Mouse (Mus musculus) hematopoietic stem cell, adult 5-6 weeks (primary cell): ENCODE data around the gene Gm815. TPM values are rescaled to one million over a fixed set of nuclear protein-coding genes. Genes with fewer than 3 reads are reported as not detected.

Experiments
- ATAC-seq, 2 experiments: fragments of 125-278 bp in 1 of 2; replicated peaks in 1 of 2; 2 replicates each; pipeline ENCODE4 v1.8.0; 2016 to 2017; ENCODE audit warnings: inconsistent platforms in 2 of 2, mild to moderate bottlenecking in 2 of 2, moderate number of reproducible peaks in 2 of 2, low read depth in 1 of 2, moderate TSS enrichment in 1 of 2; ENCODE audit not compliant: low FRiP score in 2 of 2, poor library complexity in 2 of 2, severe bottlenecking in 2 of 2, insufficient read depth in 1 of 2, low TSS enrichment in 1 of 2
- total RNA-seq: library from RNA; stranded (forward); fragments of 172-1452, 232-1000 nt; gene quantifications from 2 replicates; pipeline ENCODE4 v1.2.3, GENCODE M21; 2017

The Gm815 gene
- total RNA-seq, result not detected in 2 replicates

GRCm38 (mm10) chr19:26885616-26886015 is at the start of gene Gm815:
Gene Gm815, plus strand, starts transcription at chr19:26885881.
- no peak for ATAC-seq

DNA sequence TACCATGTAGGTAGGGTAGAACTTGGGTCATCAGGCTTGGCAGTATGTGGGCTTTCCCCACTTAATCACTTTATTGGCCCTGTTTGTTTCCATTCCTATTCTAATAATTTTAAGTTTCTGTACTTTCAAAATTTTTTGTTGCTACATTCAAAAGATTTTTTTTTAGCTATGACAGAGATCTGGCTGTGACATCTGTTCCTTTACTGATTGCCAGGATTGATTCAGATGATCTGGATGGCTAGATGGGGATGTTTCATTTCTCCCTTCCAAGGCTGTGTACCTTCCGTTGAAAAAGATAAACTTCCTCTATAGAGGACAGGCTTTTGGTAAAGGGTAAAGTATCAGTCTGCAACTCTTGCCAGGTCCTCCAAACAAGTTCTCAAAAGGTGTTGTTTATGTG is 48.1 kb upstream of the Gm815 start:
- no peak for ATAC-seq

- ATAC-seq, result no peak
Measured at GRCm38 (mm10) chr19:26843896-26844295, 41.8 kb upstream of the Gm815 start.

DNA sequence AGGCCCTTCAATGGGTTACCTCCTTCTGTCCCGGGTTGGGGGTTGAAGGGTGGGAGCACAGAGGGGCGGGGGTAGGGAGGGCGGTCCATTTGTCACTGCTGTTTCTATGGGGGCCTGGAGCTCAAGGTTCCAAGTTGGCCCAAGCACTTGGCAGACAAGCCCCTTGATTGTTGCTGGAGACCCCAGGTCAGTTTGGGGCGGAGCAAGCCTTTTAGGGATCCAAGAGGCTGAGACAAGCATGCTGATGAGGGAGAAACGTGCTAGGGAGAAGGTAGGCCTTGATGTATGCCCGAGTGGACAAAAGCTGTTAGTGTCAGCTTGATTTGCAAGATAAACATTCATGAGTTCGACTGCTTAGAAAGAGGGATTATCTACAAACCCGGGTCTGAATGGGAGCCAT is 40.9 kb upstream of the Gm815 start:
- ATAC-seq, result no peak

DNA sequence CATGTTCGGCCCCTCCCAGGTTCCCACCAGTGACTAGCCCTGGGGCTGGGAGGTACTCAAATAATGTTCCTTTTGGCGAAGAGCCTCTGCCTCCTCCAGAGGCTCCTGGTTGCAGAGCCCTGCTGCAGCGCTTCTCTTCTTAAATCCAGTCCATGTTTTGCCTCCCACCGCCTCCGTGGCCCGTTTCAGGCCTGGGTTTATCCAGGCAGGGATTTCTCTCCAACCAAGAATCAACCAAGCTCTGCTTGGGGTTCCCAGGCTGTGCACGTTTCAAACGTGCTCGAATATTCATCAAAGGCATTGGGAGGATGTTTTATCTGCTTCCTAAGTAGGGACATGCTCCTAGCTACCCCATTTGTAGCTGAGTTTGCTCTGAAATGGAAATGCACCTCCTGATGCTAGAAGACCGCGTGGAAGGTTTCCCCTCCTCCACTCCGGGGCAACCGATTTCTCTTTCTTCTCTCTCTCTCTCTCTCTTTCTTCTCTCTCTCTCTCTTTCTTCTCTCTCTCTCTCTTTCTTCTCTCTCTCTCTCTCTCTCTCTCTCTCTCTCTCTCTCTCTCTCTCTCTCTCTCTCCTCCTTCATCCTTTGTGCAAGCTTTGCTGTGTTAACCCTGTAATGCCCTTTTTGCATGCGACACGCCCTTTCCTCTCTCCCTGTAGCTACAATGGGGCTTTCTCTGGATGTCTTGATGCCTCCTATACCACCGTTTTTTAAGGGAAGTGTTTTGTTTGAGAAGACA is 40.2 kb upstream of the Gm815 start:
- ATAC-seq, result peak; percentile 82 to 96

DNA sequence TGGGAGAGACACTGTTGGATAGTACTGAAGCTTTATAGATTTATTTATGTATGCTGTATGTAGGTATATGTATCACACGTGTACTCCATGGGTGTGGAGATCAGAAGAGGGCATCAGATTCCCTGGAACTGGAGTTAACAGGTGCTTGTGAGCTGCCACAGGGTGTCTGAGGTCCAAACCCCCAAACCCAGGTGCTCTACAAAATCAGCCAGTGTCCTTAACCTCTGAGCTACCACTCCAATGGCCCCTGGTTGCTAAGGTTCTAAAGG is 39.7 kb upstream of the Gm815 start:
- no peak for ATAC-seq

DNA sequence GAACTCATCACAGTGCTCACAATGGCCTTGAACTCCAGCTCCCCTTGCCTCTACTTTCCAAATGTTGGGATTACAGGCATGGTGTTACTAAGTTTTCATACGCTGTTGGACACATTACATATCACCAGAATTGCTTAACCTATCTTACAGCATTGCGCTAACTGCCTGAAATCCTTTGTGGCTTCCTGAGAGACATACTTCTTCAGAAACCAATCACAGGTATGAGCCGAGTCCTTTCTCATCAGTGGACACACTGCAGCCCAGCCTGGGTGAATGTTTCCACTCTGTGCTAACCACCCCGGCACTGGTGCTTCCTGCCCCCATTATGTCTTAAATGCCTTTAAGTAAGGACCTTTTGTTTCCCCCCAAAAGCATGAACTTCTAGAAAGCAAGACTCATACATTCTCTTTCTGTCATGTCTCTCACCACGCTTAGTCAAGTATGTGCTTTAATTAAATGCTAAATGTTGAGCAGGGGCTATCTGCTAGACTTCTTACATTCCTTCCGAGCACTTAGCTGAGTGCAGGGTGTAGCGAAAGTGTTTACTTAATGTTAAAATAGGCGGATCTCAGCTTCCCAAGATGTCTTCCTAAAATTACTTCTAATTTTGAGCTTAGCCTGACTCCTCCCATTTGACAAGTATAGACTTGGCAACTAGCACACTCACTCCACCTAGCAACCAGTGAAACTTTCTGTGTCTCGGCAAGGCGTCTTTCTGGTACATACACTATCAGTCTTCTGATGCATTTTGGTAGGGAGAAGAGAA is 34.5 kb upstream of the Gm815 start:
- ATAC-seq, result peak in 1 of 2 experiments; percentile 52; a peak in 1 of 4 replicates

- no peak for ATAC-seq
Measured at GRCm38 (mm10) chr19:26852325-26852900, 33.3 kb upstream of the Gm815 start.

DNA sequence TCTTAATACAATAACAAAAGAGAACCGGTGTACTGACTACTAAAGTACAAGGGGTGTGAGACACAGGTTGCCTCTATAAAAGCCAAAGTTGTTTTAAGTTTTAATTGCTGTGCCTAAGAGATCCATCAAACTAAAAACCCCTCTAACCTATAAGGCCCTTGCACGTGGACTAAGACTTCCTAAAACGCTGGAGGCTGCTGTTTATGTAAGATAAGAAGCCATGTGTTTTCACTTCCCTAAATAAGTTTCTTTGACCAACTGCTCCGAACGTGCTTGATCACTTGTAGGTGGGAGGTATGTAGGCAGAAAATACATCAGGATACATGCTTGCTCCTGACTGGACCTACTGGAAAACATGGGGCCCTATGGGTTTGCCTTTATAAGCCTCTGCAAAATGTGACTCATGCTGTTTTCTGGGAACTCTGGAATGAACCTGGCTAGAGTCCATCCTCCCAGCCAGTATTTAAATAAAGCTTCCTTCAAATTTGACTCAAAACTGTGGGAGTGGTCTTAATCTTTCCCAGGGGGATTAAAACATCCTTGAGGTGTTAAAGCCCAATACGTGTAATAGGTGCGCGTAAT is 31.9 kb upstream of the Gm815 start:
- ATAC-seq, result peak; percentile 74 to 84

- no peak for ATAC-seq
Measured at GRCm38 (mm10) chr19:26854661-26855060, 31.0 kb upstream of the Gm815 start.

DNA sequence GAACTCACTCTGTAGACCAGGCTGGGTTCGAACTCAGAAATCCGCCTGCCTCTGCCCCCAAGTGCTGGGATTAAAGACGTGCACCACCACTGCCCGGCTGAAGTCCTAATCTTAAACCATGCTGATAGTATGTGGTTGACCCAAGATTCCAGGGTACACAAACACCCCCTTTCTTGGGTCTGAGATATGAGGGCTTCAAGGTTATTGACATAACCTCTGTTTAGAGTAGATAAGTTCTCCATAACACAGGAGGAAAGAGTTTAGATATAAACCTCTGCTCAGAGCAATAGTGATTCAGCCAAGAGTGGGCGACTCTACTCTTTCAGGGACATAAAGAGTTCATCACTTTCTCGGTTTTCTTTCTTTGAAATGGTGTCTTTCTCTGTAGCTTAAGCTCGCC is 30.5 kb upstream of the Gm815 start:
- ATAC-seq, result no peak

- no peak for ATAC-seq
Measured at GRCm38 (mm10) chr19:26858427-26859194, 27.1 kb upstream of the Gm815 start.

DNA sequence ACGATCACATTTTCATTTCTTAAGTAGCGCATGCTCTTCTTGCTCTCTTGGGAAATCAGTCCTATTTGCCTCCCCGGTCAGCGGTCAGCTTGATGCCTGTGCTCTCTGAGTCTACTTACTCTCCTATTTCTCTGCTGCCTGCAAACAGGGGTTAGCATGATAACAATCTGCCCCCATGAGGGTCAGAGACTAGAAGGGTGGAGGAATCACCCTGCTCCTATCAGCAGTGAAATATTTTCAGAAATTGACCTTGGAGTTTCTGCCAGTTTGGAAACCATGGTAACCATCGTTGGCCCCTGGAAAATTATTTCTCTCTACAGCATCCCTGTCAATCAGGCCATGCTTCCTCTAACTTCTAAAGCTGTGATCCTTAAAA is 26.5 kb upstream of the Gm815 start:
- ATAC-seq, result no peak

- ATAC-seq, result no peak
Measured at GRCm38 (mm10) chr19:26863662-26864061, 22.0 kb upstream of the Gm815 start.

GRCm38 (mm10) chr19:26864975-26865690 is 20.5 kb upstream of the Gm815 start:
- ATAC-seq, result no peak

DNA sequence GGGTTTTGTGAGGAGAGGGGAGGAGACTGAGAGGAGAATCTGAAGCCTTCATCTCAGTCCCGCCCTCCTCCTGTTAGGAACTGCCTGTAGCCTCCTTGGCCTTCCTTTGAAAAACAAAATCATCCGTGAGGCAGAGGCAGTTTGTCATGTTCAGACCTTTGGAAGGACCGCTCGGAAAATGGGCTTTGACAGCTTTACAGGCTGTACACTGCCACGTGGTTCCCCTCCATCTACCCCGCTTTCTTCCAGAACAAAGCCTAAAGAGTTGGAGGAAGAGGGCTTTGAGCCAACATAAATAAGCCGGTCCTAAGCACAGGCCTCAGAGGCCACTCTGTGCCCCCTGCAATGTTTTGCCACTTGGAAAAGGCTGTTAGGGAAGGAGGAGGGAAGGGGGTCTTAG is 19.9 kb upstream of the Gm815 start:
- no peak for ATAC-seq

DNA sequence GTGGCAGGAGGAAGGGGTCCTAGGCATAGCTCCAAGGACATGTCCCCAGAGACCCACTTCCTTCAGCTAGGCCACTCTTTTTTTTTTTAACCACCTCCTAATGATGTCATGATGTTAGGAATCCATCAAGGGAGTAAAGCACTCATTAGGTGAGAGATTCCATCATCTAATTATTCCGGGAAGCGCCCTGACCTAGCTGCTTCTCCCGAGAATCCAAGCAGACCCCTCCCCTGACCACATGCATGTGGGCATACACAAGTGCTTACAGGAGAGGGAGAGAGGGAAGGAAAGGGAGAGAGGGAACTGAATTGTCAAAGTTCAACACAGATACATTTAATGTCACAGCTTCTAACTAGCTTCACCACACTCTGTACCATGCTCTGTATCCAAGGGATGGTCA is 16.1 kb upstream of the Gm815 start:
- ATAC-seq, result no peak
